Mouse (Mus musculus): ENCODE measurements around the gene Gm5941. TPM values are rescaled to one million over a fixed set of nuclear protein-coding genes. Genes with fewer than 3 reads are reported as not detected.

Gene Gm5941
- not detected for polyA plus RNA-seq (2015; fragmentation: Illumina TruSeq; extraction: RNeasy Lipid Tissue Mini Kit (QIAGEN cat#74804); ENCODE audit: low read depth, low replicate concordance)

GRCm38 (mm10) chrX:92489649-92490048 lies at the start of gene Gm5941:
Gene Gm5941 (plus strand): TSS chrX:92489949.

Other genes starting within 250 kb of the Gm5941 start
- not detected for gene Mageb18, start 109.6 kb downstream of the Gm5941 start, polyA plus RNA-seq (2015; fragmentation: Illumina TruSeq; extraction: RNeasy Lipid Tissue Mini Kit (QIAGEN cat#74804); ENCODE audit: low read depth, low replicate concordance)

Measured in brain, adult 10 weeks (tissue).